Mouse (Mus musculus): ENCODE data around the gene Tlr5. TPM values are rescaled to one million over a fixed set of nuclear protein-coding genes. Genes with fewer than 3 reads are reported as not detected.
A peak's percentile ranks its signal among the peaks of the same experiment; 100 is the strongest.

Gene Tlr5
- 1.9 and 2.1 TPM in 2 replicates for polyA plus RNA-seq (2011; ENCODE audit: insufficient read length, low read depth, missing spikeins)

DNA sequence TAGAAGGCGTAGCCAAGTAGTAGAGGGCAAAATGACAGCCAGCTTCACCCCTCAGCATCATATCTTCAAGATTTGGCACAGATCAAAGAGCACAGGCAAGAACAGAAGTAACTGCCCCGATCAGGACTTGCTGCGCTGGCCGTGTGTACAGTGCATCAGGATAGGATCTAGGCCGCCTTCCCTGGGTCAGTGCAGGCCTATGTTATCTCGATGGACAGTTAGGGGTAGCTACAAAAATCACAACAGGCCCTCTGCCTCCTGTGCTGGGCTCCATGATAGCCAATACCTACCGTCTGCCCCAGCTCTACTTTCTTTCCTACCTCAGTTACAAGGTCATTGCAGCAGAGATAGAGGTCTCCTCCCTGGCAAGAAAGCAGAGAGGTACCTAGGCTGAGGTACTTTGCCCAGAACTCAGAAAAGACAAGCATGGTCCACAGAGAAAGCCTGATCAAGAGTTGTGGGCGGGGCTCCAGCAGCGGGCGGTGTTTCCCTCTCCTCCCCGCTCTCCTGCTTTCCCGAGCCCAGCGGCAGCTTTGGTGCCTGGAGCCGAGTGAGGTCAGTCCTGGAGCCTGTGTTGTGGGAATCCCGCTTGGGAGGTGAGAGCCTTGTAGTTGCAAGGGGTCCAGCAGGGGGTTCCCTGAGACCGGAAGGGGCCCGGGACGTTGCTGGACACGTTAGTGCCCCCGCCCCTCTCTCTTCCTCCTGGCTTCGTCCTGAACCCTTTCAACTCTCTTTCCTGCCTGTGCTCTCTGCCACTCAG is at the start of gene Tlr5:
Gene Tlr5, plus strand, starts transcription at position 502 of the 760 bp plus-strand sequence.
- no peak within 1 kb of the TSS for H3K27ac ChIP-seq (ENCODE audit: insufficient read depth, low read length)

DNA sequence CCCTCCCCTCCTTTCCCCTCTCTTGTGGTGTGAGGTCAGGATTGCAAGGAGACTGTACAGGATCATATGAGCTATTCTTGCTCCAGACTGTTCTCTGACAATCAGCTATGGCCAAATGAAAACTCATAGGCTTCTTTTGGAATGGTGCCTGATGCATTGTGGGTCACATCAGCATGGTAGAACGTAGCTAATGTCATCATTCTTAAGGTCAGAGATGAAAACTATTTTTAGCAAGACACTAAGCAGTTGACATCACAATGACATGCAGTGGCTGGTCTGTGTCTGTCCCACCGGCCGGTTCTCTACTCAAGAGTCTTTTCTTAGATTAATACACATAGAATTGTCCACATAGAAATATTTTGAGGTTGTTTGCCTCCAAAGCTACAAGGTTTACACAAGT is 48.9 kb upstream of the Tlr5 start:
- Histone ChIP-seq H3K27ac (ENCODE audit: insufficient read depth, low read length) (no peak overlapping the region), H3K4me3 (ENCODE audit: insufficient read depth, low read length) (no peak overlapping the region), H3K4me1 (ENCODE audit: control insufficient read depth, insufficient read depth, low read length) (peaks cover 2% of the 10 kb centered on the region; the same call in 1 of the 2 replicates)
- TF ChIP-seq CTCF (IDR thresholded peaks at IDR 0.05; ENCODE audit: borderline replicate concordance, insufficient read depth, low read length) (no peak), POLR2A (IDR thresholded peaks at IDR 0.05; ENCODE audit: low read depth, low read length) (no peak)

More for the DNA sequence above, at the start of gene Tlr5:
- TF ChIP-seq CTCF (IDR thresholded peaks at IDR 0.05; ENCODE audit: borderline replicate concordance, insufficient read depth, low read length) (no peak), POLR2A (IDR thresholded peaks at IDR 0.05; ENCODE audit: low read depth, low read length) (0 out of 2 replicates have a peak, but pooled peaks have one; percentile 24)
- H3K4me3 ChIP-seq (ENCODE audit: insufficient read depth, low read length) = peak within 1 kb of the TSS; percentile 15; the same call in 1 of the 2 replicates
- H3K4me1 ChIP-seq (ENCODE audit: control insufficient read depth, insufficient read depth, low read length) = peaks cover 5% of the 10 kb centered on the region; the same call in 1 of the 2 replicates

DNA sequence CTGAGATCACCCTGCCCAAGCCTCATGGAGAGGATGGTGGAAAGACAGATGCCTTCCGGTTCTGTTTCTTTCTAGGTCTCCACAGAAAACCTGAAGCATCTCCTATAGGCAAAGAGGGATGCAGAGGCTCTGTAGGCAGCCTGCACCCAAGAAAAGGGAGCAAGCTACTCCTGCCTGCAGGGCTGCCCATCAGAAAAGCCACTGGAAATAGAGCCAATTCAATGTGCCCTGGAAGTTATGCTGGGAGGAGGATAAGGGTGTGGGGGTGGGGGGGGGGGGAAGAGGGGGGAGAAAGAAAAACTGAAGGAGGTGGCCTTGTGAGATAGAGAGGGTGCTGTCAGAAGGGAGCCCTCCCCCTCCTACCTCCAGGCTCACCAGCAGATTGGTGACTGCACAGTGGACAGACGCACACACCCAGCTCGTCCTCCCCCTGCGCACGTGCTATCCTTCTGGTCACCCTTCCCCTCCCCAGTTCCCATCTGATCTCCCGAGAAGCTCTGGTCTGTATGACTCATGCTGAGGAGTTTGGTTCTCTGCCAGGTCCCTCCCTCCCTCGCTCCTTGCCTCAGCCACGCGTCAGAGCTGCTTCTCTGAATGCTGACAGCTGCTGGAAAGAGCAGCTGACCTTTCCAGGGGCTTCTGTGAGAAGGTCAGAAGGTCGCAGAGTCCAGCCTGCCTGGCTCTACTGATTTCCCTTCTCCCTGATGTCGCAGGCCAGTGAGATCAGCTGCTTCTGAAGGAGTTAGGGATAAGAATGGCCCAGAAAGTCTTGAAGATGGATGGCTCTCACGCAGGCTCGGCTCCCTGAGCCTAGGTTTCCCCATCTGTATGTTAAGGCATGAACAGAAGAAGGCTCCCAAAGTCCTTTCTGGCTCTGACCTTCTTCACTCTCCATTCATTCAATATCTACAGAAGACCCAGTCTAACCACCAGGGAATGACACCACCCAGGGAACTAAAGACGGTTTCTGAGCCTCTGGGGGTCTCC is 46.2 kb upstream of the Tlr5 start:
- no peak overlapping the region for H3K4me3 ChIP-seq (ENCODE audit: insufficient read depth, low read length)
- no peaks in the 10 kb centered on the region; the same call in 1 of the 2 replicates for H3K4me1 ChIP-seq (ENCODE audit: control insufficient read depth, insufficient read depth, low read length)
- 0 out of 2 replicates have a peak, but pooled peaks have one; percentile 19 for TF ChIP-seq POLR2A (IDR thresholded peaks at IDR 0.05; ENCODE audit: low read depth, low read length)
- no peak for TF ChIP-seq CTCF (IDR thresholded peaks at IDR 0.05; ENCODE audit: borderline replicate concordance, insufficient read depth, low read length)
- no peak overlapping the region for H3K27ac ChIP-seq (ENCODE audit: insufficient read depth, low read length)

- TF ChIP-seq CTCF (IDR thresholded peaks at IDR 0.05; ENCODE audit: borderline replicate concordance, insufficient read depth, low read length) = no peak
- no peak for TF ChIP-seq POLR2A (IDR thresholded peaks at IDR 0.05; ENCODE audit: low read depth, low read length)
- no peak overlapping the region for H3K4me3 ChIP-seq (ENCODE audit: insufficient read depth, low read length)
- H3K4me1 ChIP-seq (ENCODE audit: control insufficient read depth, insufficient read depth, low read length) = no peaks in the 10 kb centered on the region; the same call in 1 of the 2 replicates
- no peak overlapping the region for H3K27ac ChIP-seq (ENCODE audit: insufficient read depth, low read length)
These were observed 45.5 kb upstream of the Tlr5 start for GRCm38 (mm10) chr1:182909066-182909465.

GRCm38 (mm10) chr1:182909596-182909995 is 45.0 kb upstream of the Tlr5 start:
- TF ChIP-seq CTCF (IDR thresholded peaks at IDR 0.05; ENCODE audit: borderline replicate concordance, insufficient read depth, low read length) = no peak
- no peak for TF ChIP-seq POLR2A (IDR thresholded peaks at IDR 0.05; ENCODE audit: low read depth, low read length)
- Histone ChIP-seq H3K4me1 (ENCODE audit: control insufficient read depth, insufficient read depth, low read length) (no peaks in the 10 kb centered on the region; the same call in 1 of the 2 replicates), H3K27ac (ENCODE audit: insufficient read depth, low read length) (no peak overlapping the region), H3K4me3 (ENCODE audit: insufficient read depth, low read length) (no peak overlapping the region)

DNA sequence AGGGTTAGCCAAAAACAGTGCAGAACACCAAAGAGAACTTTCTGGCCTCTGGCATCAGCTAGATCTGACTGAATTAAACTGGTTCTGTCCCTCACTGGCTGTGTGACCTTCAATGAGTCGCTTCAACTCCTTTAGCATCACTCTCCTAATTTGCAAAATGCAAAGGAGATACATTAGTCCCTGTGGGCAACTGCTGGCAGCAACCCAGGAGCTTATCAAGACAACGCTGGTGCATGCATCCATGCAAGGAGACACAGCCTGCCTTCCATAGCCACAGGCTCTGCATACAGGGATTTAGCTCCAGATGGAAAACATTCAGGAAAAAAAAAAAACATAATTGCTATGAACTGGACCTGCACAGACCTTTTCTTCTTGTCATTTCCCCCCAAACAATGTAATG is 42.0 kb upstream of the Tlr5 start:
- no peak overlapping the region for H3K27ac ChIP-seq (ENCODE audit: insufficient read depth, low read length)
- no peak for TF ChIP-seq POLR2A (IDR thresholded peaks at IDR 0.05; ENCODE audit: low read depth, low read length)
- TF ChIP-seq CTCF (IDR thresholded peaks at IDR 0.05; ENCODE audit: borderline replicate concordance, insufficient read depth, low read length) = no peak

DNA sequence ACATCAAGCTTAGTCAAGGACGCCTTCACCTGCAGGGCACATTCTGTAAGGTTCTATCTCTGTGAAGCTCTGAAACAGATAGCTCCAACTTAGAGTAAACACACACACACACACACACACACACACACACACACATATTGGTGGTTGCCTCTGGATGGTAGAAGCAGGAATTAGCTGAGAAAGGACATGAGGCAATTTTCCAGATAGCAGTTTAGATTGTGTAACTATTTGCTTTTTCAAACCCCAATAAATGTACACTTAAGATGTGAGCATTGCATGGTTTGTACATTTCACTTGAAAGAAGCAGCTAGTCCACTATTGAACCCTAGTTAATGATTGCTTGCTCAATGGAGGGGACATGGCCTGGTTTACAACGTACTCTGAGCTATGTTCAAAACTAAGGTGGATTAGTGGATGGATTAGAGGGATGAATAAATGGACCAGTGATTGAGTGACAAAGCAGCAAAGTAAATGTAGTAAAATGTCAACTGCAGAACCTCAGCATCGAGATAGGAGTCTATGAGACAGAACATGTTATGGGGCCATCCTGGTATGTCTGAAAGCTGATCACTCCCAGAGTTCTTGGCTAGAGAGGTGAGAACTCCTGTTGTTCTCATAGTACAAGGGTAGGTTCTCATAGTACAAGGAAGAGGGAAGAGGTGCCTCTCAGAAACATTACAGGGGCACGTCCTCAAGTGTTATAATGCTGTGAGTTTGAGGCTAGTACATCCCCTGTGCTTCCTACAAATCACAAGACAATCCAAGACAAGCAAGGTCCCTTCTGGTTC is 40.3 kb upstream of the Tlr5 start:
- no peaks in the 10 kb centered on the region for H3K4me1 ChIP-seq (ENCODE audit: control insufficient read depth, insufficient read depth, low read length)

More for the DNA sequence above, 42.0 kb upstream of the Tlr5 start:
- Histone ChIP-seq H3K4me1 (ENCODE audit: control insufficient read depth, insufficient read depth, low read length) (no peaks in the 10 kb centered on the region; the same call in 1 of the 2 replicates), H3K4me3 (ENCODE audit: insufficient read depth, low read length) (no peak overlapping the region)

DNA sequence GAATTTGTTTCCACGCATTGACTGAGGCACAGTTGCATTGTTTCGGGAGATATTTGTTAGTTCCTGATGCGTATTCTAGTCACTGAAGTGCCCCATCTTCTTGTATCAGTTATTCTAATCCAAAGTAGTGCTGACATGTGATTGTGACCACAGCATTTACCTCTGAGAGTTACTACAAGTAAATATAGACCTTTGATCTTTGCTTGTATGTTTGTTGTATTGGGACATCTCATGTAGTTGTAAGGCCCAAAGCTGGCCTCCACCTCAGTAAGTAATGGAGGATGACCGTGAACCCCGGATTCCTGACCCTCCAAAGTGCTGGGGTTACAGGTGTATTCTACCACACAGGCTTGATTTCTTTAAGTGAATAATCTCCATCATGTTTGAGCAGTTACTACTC is 38.4 kb upstream of the Tlr5 start:
- no peak overlapping the region for H3K4me3 ChIP-seq (ENCODE audit: insufficient read depth, low read length)
- no peak overlapping the region for H3K27ac ChIP-seq (ENCODE audit: insufficient read depth, low read length)
- H3K4me1 ChIP-seq (ENCODE audit: control insufficient read depth, insufficient read depth, low read length) = no peaks in the 10 kb centered on the region
- no peak for TF ChIP-seq CTCF (IDR thresholded peaks at IDR 0.05; ENCODE audit: borderline replicate concordance, insufficient read depth, low read length)
- no peak for TF ChIP-seq POLR2A (IDR thresholded peaks at IDR 0.05; ENCODE audit: low read depth, low read length)

More for the DNA sequence above, 40.3 kb upstream of the Tlr5 start:
- no peak for TF ChIP-seq POLR2A (IDR thresholded peaks at IDR 0.05; ENCODE audit: low read depth, low read length)
- TF ChIP-seq CTCF (IDR thresholded peaks at IDR 0.05; ENCODE audit: borderline replicate concordance, insufficient read depth, low read length) = no peak
- H3K27ac ChIP-seq (ENCODE audit: insufficient read depth, low read length) = no peak overlapping the region
- H3K4me3 ChIP-seq (ENCODE audit: insufficient read depth, low read length) = no peak overlapping the region
